Mouse (Mus musculus) thymus, postnatal 36 days (tissue): ENCODE data around the gene Tmem171.

Experiments used
- DNase-seq, 2 experiments: peaks; one replicate each; pipeline ENCODE4 v3.0.0; 2022; ENCODE audit warnings: mixed read lengths in 2 of 2

Gene Tmem171

DNA sequence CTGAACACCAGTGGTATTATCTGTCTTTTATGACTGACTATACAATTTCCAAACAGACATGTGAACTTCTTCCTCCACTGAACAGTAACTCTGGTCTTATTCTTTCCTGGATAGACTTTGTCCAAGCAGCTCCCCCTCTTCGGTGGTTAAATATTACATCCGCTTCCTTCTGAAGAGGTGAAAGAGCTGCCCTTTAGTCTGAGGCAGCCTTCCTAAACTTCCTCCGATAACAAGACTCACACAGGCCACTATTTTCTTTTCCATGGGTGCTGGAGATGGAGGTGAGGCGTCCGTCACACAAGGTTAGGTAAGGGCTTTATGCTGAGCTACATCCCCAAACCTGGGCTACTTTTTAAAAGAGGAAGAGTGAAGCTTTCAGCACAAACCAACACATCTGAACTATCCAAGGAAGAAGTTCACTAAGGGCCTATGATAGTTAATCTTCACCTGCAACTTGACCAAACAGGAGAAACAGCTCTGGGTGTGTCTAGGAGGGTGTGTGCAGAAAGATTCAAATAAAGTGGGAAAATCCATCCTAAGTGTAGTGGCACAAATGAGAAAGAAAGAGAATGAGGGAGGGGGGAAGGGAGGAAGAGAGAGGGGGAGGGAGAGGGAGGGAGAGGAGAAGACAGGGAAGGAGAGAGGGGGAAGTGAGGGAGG, 56.0 kb downstream of the Tmem171 start:
- no peak for DNase-seq

DNA sequence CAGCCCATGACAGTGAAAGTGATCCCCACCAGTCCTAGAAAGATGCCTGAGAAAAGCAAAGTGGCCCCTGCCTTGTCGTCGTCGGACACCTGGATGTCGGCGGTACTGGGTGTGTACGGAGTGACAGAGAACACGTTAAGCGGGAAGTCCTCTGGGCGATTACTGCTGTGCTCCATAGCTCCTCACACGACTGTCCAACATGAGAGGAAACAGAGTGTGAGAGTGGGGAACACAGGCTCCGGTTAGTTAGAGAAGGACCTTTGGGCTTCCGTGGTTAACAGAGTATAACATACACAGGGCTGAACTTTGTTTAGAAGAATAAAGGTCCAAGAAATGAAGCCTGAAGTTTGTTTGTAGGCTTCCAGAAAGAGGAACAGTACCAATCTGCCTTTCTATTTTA, 57.5 kb downstream of the Tmem171 start, which contains the start of gene Tmem174:
Gene Tmem174, minus strand, starts transcription at position 266 of the 400 bp plus-strand sequence.
- DNase-seq, result no peak

DNA sequence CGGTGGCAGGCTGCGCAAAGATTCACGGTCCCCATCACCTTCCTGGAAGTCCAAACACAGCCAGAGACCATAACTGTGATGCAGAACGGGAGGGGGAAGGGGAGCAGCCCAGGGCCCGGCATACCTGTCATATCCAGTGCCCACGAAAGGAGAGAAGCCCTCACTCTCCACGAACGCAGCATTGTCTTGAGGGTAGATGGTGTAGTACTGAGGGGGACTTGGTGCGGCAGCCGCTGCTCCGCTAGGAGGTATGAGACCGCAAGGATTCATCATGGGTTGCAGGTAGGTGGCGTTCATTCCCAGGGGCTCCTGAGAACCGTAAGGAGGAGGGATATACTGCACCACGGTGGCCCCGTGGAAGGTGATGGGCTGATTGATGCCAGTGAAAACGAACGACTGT, 58.1 kb downstream of the Tmem171 start:
- no peak for DNase-seq
